Mouse (Mus musculus): ENCODE data around the gene Tmem135. TPM values are rescaled to one million over a fixed set of nuclear protein-coding genes. Genes with fewer than 3 reads are reported as not detected.

Gene Tmem135
- total and polyA plus RNA-seq, 3 experiments, result 7.4 to 33.9 TPM; not detected in 1

GRCm38 (mm10) chr7:89388981-89389380 lies 15.0 kb downstream of the Tmem135 start:
- no peaks in the 10 kb centered on the region for H3K9me3 ChIP-seq (replicated peaks; ENCODE audit: insufficient read depth, low read length)
- no peak overlapping the region for H3K9ac ChIP-seq (ENCODE audit: control insufficient read depth, low read depth, low read length, poor library complexity, severe bottlenecking)
- H3K4me1 ChIP-seq (ENCODE audit: control insufficient read depth in 1 of 2, insufficient read depth in 2 of 2, low read length in 2 of 2), result no peaks in the 10 kb centered on the region
- H3K36me3 ChIP-seq (ENCODE audit: control insufficient read depth in 1 of 2, insufficient read depth in 2 of 2, low read length in 2 of 2), result no peaks in the 10 kb centered on the region
- TF ChIP-seq ELF1 (IDR thresholded peaks at IDR 0.05; ENCODE audit: low read depth, low read length) (no peak), ETS1 (IDR thresholded peaks at IDR 0.05; ENCODE audit: low read depth, low read length) (no peak), MYC (IDR thresholded peaks at IDR 0.05; ENCODE audit: low read depth, low read length) (no peak), MXI1 (IDR thresholded peaks at IDR 0.05; ENCODE audit: low read depth, low read length) (no peak), USF1 (IDR thresholded peaks at IDR 0.05; ENCODE audit: low read depth, low read length) (no peak), NRF1 (IDR thresholded peaks at IDR 0.05; ENCODE audit: insufficient read depth, low read depth, low read length, poor library complexity, severe bottlenecking) (no peak), ZC3H11A (IDR thresholded peaks at IDR 0.05; ENCODE audit: low read depth, low read length) (no peak), RCOR1 (IDR thresholded peaks at IDR 0.05; ENCODE audit: low read depth, low read length) (no peak), MYB (IDR thresholded peaks at IDR 0.05; ENCODE audit: low read depth, low read length) (no peak), POLR2AphosphoS2 (IDR thresholded peaks at IDR 0.05; ENCODE audit: low read length) (no peak), BHLHE40 (IDR thresholded peaks at IDR 0.05; ENCODE audit: borderline replicate concordance, low read depth, low read length) (no peak)
- no peak overlapping the region for H3K27ac ChIP-seq (ENCODE audit: control insufficient read depth, low read depth, low read length)
- no peaks in the 10 kb centered on the region; a peak in 1 of 4 replicates for H3K27me3 ChIP-seq (ENCODE audit: control insufficient read depth in 1 of 2, insufficient read depth in 2 of 2, low read length in 2 of 2)
- H3K79me2 ChIP-seq (ENCODE audit: control insufficient read depth, insufficient read depth, low read length, poor library complexity), result no peaks in the 10 kb centered on the region
- no peak for DNase-seq (ENCODE audit: low read depth, low spot score)
- no peak overlapping the region for H3K4me3 ChIP-seq (ENCODE audit: control insufficient read depth in 1 of 2, insufficient read depth in 1 of 2, low read depth in 2 of 2, low read length in 2 of 2)

- Histone ChIP-seq H3K9ac (ENCODE audit: control insufficient read depth, low read depth, low read length, poor library complexity, severe bottlenecking) (no peak overlapping the region), H3K27ac (ENCODE audit: control insufficient read depth, low read depth, low read length) (no peak overlapping the region), H3K9me3 (replicated peaks; ENCODE audit: insufficient read depth, low read length) (no peaks in the 10 kb centered on the region), H3K27me3 (ENCODE audit: control insufficient read depth in 1 of 2, insufficient read depth in 2 of 2, low read length in 2 of 2) (no peaks in the 10 kb centered on the region; a peak in 1 of 4 replicates), H3K4me3 (ENCODE audit: control insufficient read depth in 1 of 2, insufficient read depth in 1 of 2, low read depth in 2 of 2, low read length in 2 of 2) (no peak overlapping the region), H3K79me2 (ENCODE audit: control insufficient read depth, insufficient read depth, low read length, poor library complexity) (no peaks in the 10 kb centered on the region), H3K4me1 (ENCODE audit: control insufficient read depth in 1 of 2, insufficient read depth in 2 of 2, low read length in 2 of 2) (no peaks in the 10 kb centered on the region), H3K36me3 (ENCODE audit: control insufficient read depth in 1 of 2, insufficient read depth in 2 of 2, low read length in 2 of 2) (no peaks in the 10 kb centered on the region)
- no peak for TF ChIP-seq MAZ (IDR thresholded peaks at IDR 0.05; ENCODE audit: low read depth, low read length)
- no peak for TF ChIP-seq BHLHE40 (IDR thresholded peaks at IDR 0.05; ENCODE audit: borderline replicate concordance, low read depth, low read length)
- TF ChIP-seq USF1 (IDR thresholded peaks at IDR 0.05; ENCODE audit: low read depth, low read length), result no peak
- TF ChIP-seq MYC (IDR thresholded peaks at IDR 0.05; ENCODE audit: low read depth, low read length), result no peak
- no peak for TF ChIP-seq ZNF384 (IDR thresholded peaks at IDR 0.05; ENCODE audit: low read depth, low read length)
- TF ChIP-seq SMC3 (IDR thresholded peaks at IDR 0.05; ENCODE audit: low read depth, low read length), result no peak
- TF ChIP-seq USF2 (IDR thresholded peaks at IDR 0.05; ENCODE audit: borderline replicate concordance in 1 of 2, insufficient read depth in 1 of 2, low read depth in 1 of 2, low read length in 2 of 2), result no peak
- no peak for TF ChIP-seq CHD2 (IDR thresholded peaks at IDR 0.05; ENCODE audit: low read length)
- TF ChIP-seq UBTF (IDR thresholded peaks at IDR 0.05; ENCODE audit: borderline replicate concordance, insufficient read depth, low read depth, low read length), result no peak
- TF ChIP-seq HCFC1 (IDR thresholded peaks at IDR 0.05; ENCODE audit: low read depth, low read length), result no peak
- TF ChIP-seq KAT2A (conservative IDR thresholded peaks at IDR 0.05; ENCODE audit: low read depth, low read length), result no peak
- no peak for TF ChIP-seq ZKSCAN1 (IDR thresholded peaks at IDR 0.05; ENCODE audit: low read depth, low read length)
- no peak for TF ChIP-seq JUND (IDR thresholded peaks at IDR 0.05; ENCODE audit: low read depth, low read length)
- no peak for DNase-seq (ENCODE audit: low read depth, low spot score)
Measured at GRCm38 (mm10) chr7:89382892-89383291, 21.1 kb downstream of the Tmem135 start.
